Mouse (Mus musculus) right cerebral cortex, postnatal 25 days (tissue): Measurements from ENCODE around the gene Tbc1d25.
A peak's percentile ranks its signal among the peaks of the same experiment; 100 is the strongest.

Experiments
- DNase-seq: peaks from one replicate; pipeline ENCODE4 v3.0.0; 2022

The Tbc1d25 gene

DNA sequence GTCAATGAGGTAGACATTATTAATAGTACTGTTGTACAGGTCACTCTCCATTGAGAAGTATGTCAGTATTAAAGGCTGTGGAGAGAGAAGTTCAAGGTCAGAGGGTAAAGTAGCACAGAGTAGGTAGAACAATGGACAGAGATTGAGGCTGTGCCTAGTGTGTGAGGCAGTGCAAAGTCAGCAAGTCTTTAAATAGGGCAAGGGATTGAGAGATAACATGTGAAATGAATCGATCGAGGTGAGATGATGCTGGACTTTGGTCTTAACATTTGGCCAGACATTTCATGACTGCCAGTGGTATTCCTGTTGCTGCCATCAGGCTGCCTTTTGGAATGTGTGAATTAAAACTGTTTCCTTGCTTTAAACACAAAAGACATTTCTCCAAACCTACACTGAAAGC lies 2.9 kb upstream of the Tbc1d25 start:
- no peak for DNase-seq

DNA sequence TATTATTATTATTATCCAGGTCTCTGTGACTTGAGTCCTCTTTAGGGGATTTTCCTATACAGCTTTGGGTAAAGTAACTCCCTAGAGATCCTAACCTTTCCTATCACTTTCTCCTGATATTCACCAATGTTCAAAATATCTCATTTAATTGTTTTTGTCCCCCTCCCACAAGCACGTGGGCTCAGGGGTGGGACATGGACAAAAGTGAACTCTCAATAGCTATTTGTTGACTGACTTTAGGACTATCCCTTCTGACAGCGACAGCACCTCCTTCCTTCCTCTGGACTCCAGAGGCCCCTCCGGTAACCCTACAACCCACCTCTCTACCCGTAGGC lies 845 bp downstream of the Tbc1d25 start:
- DNase-seq, result no peak

DNA sequence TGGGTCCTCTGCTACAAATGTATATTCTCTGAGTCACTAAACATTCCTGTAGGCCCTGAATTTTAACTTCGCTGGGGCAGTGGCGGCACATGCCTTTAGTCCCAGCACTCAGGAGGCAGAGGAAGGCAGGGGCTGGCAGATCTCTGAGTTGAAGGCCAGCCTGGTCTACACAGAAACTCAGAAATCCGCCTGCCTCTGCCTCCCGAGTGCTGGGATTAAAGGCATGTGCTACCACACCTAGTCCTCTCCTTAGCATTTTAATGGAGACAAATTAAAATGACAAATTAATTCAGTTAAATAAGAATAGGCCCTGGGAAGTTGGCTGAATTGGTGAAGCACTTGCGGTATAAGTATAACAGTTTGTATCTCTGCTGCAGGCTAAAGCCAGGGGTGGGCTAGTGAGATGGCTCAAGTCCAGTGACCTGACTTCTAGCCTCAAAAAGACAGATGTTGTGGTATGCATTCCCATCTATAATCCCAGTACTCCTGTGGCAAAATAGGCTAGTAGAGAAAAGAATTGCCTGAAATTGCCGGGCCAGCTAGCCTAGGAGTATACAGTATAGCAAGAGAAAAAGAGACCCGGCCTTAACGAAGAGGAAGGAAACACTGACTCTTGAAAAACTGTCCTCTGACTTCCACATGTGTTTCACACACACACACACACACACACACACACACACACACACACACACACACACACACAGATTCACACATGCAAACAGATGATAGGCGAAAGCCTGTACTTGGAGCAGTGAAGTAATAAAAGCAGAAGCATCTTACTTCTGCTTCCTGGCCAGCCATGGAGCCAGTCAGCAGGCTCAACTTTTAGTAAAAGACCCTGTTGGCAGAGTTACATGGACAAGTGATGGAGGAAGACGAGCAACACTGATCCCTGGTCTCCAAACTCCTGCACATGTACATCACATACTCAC lies 8.0 kb downstream of the Tbc1d25 start:
- no peak for DNase-seq

DNA sequence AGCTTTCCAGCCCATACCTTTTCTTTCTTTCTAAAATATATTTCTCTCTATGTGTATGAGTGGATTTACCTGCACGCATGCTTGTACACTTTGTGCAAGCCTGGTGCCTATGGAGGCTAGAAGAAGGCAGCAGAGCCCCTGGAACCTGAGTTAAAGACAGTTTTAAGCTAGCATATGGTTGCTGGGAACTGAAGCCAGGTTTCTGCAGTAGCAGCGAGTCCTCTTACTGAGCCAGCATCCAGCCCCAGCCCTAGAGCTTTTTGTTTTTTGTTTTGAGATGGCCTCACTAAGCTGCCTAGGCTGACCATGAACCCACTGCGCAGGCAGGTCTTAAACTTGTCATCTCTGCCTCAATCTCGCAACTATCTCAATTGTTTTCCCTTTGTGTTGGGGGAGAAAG lies 11.5 kb downstream of the Tbc1d25 start:
- no peak for DNase-seq

DNA sequence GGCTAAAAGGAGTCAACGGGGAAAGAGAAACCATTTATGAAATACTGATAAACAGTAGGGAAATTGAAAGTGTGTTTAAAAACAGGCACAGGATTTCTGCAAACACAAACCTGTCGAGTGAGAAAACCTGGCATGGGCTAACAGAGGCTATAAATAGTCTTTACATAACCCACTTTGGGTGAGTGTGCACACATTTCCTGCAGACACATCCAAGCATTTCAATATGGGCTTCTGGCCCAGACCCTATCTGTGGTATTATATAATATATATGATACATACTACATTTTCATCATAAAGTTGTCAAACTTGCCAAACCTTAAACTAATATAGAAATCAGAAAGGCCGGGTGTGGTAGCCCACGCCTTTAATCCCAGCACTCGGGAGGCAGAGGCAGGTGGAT lies 12.9 kb downstream of the Tbc1d25 start:
- no peak for DNase-seq

DNA sequence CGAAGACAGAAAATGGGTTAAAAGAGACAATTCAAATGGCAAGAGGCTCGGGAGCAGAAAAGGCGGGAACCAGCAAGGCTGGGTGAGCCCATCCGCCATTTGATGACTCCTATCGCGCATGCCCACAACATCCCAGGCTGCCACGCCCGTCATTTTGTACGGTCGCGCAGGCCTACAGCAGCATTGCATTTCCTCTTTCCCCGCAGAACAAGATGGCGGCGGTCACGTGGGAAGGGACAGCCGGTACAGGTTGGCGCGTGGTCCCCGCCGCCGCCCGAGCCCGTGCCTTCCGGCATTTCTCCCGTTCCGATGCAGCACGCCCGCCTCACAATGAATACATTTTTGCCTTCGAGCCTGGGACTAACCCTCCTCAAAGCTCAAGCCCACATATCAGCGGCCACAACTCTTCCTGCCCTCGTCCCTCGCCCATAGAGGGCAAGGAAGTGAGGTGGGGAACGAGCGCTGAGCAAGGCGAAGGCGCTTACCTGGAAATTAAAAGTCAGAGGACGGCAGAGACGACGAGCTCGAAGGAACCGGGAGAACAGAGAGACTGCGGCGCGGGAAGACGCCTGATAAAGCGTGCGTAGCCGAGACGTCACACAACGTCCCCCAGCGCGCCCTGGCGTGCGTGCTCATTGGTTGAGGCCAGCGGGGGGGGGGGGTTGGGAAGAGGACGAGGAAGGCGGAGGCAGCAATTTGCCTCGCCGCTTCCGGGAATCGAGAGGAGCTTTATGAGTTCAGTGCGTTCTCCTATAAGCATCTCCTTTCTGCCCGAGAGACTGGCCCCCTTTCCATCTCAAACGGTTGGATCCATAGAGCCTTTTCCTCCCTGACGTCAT lies 30.6 kb downstream of the Tbc1d25 start, which contains the start of gene Rbm3:
Gene Rbm3 (minus strand): TSS at position 728 of the 839 bp plus-strand sequence.
- peak; percentile 84 for DNase-seq

DNA sequence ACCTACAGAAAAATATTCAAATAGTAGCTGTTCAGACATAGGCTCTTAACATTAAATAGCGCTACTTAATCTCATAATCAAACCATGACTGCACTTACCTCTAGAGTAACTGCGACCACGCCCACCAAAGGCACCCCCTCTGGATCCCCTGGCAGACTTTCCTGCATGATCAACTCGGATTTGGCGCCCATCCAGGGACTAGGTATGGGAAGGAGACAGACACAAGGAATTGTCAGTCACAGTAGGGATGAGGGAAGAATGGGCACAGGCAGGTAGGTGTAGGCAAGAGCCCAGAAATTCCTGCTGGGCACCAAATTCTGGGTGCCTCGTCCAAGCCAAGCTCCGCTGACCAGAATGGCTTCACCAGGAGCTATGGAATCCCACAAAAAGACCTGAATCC lies 32.2 kb downstream of the Tbc1d25 start:
- no peak for DNase-seq

DNA sequence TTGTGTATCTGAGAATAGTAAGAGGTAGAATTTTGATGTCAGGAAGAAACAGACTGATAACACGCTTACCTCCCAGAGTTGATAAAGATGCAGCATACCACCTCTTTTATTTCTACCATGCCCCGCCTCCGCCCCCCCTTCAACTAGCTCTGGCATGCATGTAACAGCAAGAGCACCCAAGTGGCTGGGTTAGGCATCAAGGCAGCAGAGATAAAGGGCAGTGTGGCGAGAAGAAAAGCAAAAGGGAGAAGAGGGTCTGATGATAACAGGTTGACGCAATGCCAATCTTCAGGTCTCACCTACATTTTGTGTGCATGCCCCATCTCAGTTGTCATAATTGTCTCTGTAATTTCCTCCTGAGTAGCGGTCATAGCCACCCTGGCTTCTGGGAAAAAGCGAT lies 33.0 kb downstream of the Tbc1d25 start:
- no peak for DNase-seq

DNA sequence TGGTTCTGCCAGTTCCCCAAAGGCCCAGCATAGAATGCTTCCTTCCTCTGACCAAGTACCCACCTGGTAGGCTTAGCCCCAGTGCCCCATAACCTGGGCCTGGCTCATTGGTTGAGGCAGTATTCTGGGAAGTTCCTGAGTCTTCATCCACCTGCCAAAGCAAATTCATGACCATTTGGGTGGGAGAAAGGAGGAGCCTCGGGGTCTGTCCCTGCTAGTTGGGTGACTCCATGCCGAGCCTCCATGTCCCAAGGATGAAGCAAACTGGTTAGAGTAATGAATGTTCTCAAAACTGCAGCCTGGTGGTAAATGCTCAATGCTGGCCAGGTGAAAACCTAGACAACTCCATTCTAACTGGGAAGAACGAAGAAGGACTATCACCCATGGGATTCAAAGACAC lies 34.9 kb downstream of the Tbc1d25 start:
- no peak for DNase-seq

DNA sequence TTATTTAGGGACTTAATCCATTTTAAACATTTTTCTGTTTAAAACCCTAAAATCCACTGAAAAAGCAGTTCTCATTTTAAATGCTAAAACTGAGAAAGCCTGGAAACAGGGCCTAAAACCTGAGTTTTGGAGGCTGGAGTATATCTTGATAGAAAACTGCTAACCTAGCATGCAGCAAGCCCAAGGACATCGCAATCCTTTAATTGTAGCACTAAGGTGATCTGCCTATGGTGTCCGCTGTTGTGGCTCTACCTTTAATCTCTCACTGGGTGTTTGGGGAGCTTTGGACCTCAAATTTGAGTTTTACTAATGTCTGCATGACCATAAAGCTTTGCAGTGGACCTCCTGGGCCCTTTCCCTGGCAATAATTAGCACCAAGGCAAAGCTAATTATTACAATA lies 35.5 kb downstream of the Tbc1d25 start:
- DNase-seq, result no peak

DNA sequence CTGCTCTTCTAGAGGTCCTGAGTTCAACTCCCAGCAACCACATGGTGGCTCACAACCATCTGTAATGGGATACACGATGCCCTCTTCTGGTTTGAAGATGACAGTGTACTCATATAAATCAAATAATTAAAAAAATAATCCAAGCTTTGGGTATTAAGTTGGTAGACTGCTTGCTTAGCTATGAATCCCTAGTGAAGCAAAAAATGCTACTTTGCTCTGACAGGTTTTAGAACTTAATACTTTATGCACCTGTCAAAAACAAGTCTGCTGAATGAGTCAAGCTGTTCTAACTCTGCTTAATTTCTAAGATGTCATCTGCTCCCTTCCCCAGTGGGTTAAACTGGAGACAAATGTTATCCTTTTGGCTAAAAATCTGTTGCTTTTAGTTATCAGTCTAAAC lies 36.5 kb downstream of the Tbc1d25 start:
- no peak for DNase-seq

DNA sequence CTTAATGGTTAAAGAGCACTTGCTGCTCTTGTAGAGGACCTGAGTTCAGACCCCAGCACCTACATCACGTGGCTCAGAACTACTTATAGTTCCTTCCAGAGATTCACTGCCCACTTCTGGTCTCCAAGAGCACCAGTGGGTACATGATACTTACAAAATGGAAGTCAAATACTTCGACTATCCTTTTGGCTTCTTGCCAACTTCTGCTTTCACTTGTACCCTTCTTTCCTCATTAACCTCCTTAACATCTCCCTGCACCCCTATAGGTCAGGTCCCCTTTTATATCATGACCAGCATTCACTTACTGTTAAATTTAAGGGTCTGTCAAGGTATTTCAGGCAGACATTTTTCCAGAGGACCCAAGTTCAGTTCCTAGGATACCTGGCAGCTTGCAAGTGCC lies 40.1 kb downstream of the Tbc1d25 start:
- no peak for DNase-seq

DNA sequence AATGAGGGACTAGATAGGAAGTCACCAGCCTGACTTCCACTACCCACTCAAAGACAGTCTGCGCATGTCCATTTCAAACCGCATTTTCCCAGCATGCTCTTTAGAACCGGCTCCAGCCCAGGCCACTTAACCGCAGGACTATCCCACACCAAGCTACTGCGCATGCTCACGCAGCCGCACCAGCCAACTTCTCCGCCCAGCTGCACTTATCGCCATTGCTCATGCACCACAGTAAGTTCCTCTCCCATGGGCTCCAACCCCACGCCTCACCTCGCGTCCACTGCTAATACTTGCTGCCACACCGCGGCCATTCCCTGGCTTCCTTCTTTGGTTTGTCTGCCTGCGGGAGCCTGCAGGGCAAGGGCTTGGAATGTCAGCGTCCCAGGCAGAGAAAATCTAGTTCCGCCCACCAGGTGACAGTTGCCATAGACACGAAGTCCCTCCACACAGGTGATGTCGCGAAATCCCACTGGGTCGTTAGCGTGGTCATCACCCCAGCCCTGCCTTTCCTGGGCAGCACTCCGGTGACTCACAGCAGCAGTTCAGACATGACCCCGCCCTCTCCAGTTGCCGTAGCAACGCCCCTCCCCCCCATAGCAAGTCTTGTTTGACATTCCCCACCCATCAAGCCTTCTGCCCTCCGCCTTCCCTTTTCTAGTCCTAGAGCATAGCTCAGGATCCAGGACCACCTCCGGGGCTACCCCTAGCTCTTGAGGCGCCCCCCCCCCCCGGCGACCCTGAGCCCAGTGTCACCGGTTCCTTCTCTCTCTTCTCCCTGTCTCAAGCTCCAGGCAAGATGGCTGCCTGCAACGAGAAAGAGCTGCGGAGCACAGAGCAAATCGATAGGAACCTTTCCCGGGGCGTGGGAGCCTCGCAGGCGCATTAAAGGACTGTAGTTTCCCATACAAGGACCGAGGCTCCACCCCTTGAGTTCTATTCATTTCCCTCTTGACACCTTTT lies 43.7 kb downstream of the Tbc1d25 start, which contains the start of gene Wdr13:
Gene Wdr13 (minus strand): TSS at position 876 of the 960 bp plus-strand sequence.
- peak; percentile 84 for DNase-seq

DNA sequence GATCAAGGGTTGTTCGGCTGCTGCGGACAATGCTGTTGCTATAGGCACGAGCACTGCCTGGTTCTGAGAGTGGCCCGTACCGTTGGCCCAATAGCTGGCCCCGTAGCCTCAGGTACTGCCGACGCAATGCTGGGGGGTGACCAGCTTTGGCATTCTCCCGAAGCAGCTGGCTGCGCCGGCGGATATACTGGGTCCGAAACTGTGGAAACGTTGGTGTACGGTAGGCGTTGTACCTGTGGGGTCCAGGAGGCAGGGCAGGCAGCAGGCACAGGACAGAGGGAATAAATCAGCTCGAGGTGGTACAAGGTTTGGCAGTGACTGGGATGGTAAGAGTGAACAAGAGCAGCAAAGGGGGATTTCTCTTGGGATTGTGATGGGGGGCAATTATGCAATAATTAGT lies 44.6 kb downstream of the Tbc1d25 start:
- DNase-seq, result no peak

DNA sequence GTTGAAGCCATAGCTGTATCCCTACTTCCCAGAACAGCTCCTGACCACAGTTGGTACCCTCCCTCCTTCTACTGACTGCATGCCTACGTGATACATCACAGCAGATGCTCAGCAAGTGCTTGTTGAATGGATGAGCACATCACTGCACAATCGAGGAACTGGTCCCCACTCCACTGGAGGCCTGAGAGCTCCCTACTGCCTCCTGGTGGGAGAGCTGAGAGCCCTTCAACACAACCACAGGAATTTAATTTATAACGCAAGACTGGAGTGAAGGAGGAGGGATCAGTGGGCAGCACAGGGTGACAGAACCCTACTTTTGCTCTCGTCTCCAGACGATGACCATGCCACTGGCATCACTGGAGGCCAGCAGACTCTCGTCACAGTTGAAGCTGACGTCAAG lies 50.7 kb downstream of the Tbc1d25 start:
- DNase-seq, result no peak

DNA sequence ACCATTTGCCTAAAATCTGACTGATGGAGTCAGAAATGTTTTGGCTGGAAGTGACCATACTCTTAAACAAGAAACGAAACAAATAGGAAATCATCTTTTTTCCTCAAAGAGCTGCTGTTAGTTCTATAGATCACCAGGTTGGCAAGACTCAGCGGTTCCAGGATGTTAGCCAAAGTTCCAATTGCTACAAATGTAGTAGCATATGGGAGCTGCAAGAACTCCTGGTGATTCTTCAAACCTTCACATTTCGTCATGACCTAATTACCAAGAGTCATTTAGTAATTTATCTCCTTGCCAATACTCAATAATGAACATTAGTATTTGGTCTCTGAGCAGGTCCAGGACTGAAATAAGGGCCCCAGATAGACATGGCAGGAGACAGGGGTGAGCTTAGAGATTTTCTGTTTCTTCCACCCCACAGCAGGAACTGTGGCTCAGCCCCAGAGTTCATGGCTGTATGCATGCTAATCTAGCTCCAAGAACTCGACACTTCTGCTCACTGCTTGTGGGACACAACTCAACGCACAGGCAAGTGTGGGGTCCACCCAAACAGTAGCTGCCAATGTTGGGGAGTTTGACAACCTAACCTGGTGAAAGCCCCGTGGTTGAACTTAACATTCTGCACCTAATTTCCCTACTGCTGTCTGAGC lies 52.0 kb downstream of the Tbc1d25 start:
- DNase-seq, result no peak

DNA sequence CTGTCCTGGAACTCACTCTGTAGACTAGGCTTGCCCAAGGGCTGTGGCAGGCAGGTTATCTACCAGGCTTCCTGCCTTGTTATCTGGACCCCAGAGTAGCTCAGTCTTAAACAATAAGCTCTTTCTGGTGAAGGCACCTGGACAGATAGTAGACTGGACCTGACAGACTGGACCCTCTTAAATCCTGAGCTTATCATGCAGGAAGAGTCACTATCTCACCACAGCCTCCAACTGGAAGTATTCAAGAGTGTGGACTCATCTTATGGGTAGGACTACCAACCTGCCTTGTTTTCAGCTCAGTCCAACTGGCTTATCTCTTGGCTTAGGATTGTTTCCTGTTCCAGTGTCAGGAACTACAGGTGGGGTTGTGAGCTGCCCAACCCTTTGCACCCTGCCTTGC lies 58.7 kb downstream of the Tbc1d25 start:
- no peak for DNase-seq

DNA sequence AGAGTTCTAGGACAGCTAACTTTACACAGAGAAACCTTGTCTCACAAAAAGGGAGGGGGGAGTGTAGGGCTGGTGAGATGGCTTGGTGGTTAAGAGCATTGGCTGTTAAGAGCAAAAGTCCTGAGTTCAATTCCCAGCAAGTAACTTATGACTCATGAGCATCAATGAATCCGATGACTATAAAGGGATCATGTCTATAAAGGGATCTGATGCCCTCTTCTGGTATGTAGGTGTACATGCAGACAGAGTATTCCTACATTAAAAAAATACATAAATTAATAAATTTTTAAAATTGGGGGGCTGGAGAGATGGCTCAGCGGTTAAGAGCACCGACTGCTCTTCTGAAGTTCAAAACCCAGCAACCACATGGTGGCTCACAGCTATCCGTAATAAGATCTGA lies 60.7 kb downstream of the Tbc1d25 start:
- DNase-seq, result no peak

DNA sequence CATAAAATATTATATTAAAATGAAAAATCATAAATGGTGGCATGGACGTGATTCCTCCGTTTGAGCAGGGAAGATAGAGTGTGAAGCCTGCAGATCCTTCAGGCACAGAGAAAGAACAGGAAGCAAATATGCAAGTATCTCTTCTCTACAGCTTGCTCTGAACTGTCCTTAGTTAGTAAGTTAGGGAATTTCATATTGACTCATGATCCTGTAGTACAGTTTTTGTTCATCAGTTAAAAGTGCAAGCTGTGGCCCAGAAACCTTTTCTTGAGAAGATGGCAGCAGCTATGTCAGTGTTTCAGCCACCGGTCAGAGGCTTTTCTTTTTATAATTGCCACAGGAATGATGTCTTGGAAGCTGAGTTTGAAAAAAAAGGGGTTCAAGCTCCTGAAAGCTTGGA lies 71.0 kb downstream of the Tbc1d25 start:
- DNase-seq, result no peak
